Mouse (Mus musculus) c-Kit-positive CD71-positive TER-119-negative erythroid progenitor cells, embryonic 14.5 days (primary cell): ENCODE data around the gene D430041D05Rik.

ENCODE experiments used
- DNase-seq: peaks from one replicate; pipeline ENCODE4 v3.0.0-alpha.2; 2013; ENCODE audit warnings: low read depth

Gene D430041D05Rik

GRCm38 (mm10) chr2:104153876-104154275 is 256.9 kb downstream of the D430041D05Rik start:
- DNase-seq: no peak

- no peak for DNase-seq
These were observed 257.5 kb downstream of the D430041D05Rik start for GRCm38 (mm10) chr2:104153345-104153744.

- DNase-seq: no peak
These were observed 260.0 kb downstream of the D430041D05Rik start for GRCm38 (mm10) chr2:104150608-104151397.

GRCm38 (mm10) chr2:104147910-104148561 is 262.8 kb downstream of the D430041D05Rik start:
- no peak for DNase-seq

- peak; percentile 44 for DNase-seq
These were observed 264.8 kb downstream of the D430041D05Rik start for GRCm38 (mm10) chr2:104145983-104146382.

GRCm38 (mm10) chr2:104144004-104144403 is 266.8 kb downstream of the D430041D05Rik start:
- DNase-seq: no peak

GRCm38 (mm10) chr2:104142140-104142539 is 268.7 kb downstream of the D430041D05Rik start:
- no peak for DNase-seq

GRCm38 (mm10) chr2:104135920-104136319 is 274.9 kb downstream of the D430041D05Rik start:
- no peak for DNase-seq

- peak; percentile 76 for DNase-seq
These were observed 276.4 kb downstream of the D430041D05Rik start for GRCm38 (mm10) chr2:104134150-104135056.

- no peak for DNase-seq
These were observed 277.6 kb downstream of the D430041D05Rik start for GRCm38 (mm10) chr2:104133042-104133810.

GRCm38 (mm10) chr2:104132266-104132859 is 278.4 kb downstream of the D430041D05Rik start:
- no peak for DNase-seq

GRCm38 (mm10) chr2:104130969-104131368 is 279.8 kb downstream of the D430041D05Rik start:
- DNase-seq: no peak

GRCm38 (mm10) chr2:104130165-104130564 is 280.6 kb downstream of the D430041D05Rik start:
- peak; percentile 74 for DNase-seq

- no peak for DNase-seq
These were observed 281.8 kb downstream of the D430041D05Rik start for GRCm38 (mm10) chr2:104128803-104129531.

- DNase-seq: peak; percentile 70
These were observed 286.7 kb downstream of the D430041D05Rik start for GRCm38 (mm10) chr2:104124071-104124470.

GRCm38 (mm10) chr2:104123540-104123939 is 287.3 kb downstream of the D430041D05Rik start:
- peak; percentile 63 for DNase-seq

GRCm38 (mm10) chr2:104122505-104123378 is 288.1 kb downstream of the D430041D05Rik start, which contains the start of gene A930018P22Rik:
TSS of gene A930018P22Rik (plus strand) at chr2:104122769.
- peak; percentile 96 for DNase-seq

- peak; percentile 89 for DNase-seq
These were observed 288.9 kb downstream of the D430041D05Rik start for GRCm38 (mm10) chr2:104121681-104122504.
